Mouse (Mus musculus) testis, adult 2 months (tissue): ENCODE measurements at regions not wholly inside any gene's neighbourhood (a gene's known extent, or its start where the extent isn't known, plus 50 kb on each side); places are given as distances from the start of the nearest gene placed in this dataset.

Experiments used
- CTCF ChIP-seq: fragments of 200-500 bp; IDR thresholded peaks from 2 replicates; pipeline ENCODE4 v1.5.1; 2012; ENCODE audit warnings: low read depth, mild to moderate bottlenecking, inconsistent platforms, low read length, moderate library complexity; ENCODE audit not compliant: control insufficient read depth, insufficient read depth, insufficient replicate concordance
- POLR2A ChIP-seq: fragments of 200-500 bp; IDR thresholded peaks from 2 replicates; pipeline ENCODE4 v1.6.1; 2012; ENCODE audit warnings: low read depth, mild to moderate bottlenecking, inconsistent platforms, low read length, moderate library complexity; ENCODE audit not compliant: control insufficient read depth

GRCm38 (mm10) chr1:77206535-77206934 is 308.4 kb downstream of the Epha4 start:
- TF ChIP-seq CTCF (no peak), POLR2A (no peak)
